Mouse (Mus musculus): ENCODE measurements around the gene Arglu1.

The Arglu1 gene

GRCm38 (mm10) chr8:8621236-8621917 is 68.9 kb downstream of the Arglu1 start:
- no peak for DNase-seq (ENCODE audit: low spot score)

GRCm38 (mm10) chr8:8620536-8620935 is 69.8 kb downstream of the Arglu1 start:
- DNase-seq (ENCODE audit: low spot score), result no peak

- DNase-seq (ENCODE audit: low spot score), result no peak
Measured at GRCm38 (mm10) chr8:8619221-8620194, 70.8 kb downstream of the Arglu1 start.
